Mouse (Mus musculus): ENCODE measurements around the gene Vamp2.
"Not testable (repeated sequence)": the region's sequence is repeated elsewhere in the genome, so short reads cannot be mapped to it uniquely, and the experiment has no call there.

The Vamp2 gene

GRCm38 (mm10) chr11:69080855-69081222, 7.5 kb upstream of the Vamp2 start:
- no peak for DNase-seq (ENCODE audit: low spot score)

DNA sequence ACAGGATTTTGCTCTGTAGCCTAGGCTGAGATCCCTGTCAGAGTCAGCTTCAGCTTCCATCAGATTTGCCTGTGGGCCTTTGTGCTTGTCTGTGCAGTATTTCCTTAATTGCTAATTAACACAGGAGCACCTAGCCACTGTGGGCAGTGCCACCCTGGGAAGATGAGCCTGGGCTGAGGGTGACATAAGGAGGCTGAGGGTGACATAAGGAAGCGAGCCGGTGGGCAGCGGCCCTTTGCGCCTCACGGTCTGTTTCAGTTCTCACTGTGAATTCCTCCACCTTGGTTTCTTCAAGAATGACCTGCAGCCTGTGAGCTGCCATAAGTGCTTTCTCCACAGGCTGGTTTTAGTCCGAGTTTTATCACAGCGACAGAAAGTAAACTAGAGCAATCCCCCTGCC, 6.7 kb upstream of the Vamp2 start:
- no peak for DNase-seq (ENCODE audit: low spot score)

DNA sequence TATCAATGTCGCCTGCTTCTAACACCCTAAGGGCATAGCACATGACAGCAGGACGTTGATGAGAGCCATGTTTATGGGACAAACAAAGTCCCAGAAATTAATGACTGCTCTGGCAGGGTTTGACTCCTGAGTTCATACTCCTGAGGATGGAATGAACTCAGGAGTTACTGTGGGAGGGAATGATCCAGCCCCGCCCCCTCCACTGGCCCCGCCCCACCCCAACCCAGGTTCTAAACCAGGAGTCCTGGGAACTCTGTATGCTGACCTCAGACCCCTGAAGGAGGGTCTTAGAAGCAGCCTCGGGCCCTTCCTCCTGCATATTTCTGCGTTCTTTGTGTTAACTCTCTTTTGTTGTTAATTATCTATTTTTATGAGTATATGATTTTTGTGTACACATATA, 2.7 kb upstream of the Vamp2 start:
- no peak for DNase-seq (ENCODE audit: low spot score)

GRCm38 (mm10) chr11:69086390-69086789, 1.9 kb upstream of the Vamp2 start:
- DNase-seq (ENCODE audit: low spot score): no peak

DNA sequence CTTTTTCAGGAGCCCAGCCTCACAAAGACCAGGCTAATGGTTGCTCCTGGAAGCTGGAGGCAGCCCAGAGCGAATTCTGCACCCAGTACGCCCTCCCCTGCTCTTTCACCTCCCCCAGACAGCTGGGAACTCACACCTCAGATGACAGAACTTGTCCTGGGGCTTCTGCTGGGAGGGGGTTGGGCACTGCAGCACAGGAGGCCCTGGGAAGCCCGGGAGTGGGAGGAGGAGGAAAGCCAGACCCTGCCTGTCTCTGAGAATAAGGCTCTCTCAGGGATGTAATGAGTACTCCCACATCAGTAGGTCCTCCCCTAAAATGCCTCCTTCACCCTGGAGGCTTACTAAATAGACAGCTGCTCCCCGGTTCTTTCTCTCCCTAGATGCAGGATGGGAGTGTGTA, 1.2 kb upstream of the Vamp2 start:
- no peak for DNase-seq (ENCODE audit: low spot score)

DNA sequence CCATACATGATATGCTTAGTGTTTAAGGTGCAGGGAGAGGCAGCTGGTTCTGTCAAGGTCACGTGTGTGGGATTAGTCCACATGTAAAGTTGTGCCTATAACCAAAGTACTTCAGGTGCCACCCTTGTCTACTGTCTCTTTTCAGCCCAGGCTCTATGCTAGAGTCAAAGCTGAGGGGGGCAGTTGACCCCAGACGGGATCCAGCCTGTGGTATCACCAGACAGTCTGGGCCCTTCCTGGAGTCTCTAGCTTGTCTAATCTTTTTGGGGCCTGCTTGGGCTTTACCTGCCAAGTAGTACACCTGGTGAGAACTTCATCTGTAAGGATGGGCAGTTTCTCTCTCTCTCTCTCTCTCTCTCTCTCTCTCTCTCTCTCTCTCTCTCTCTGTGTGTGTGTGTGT, 693 bp upstream of the Vamp2 start:
- DNase-seq (ENCODE audit: low spot score): no peak

GRCm38 (mm10) chr11:69088856-69089615, 746 bp downstream of the Vamp2 start:
- no peak for DNase-seq (ENCODE audit: low spot score)

GRCm38 (mm10) chr11:69089616-69090290, 1.5 kb downstream of the Vamp2 start:
- no peak for DNase-seq (ENCODE audit: low spot score)

DNA sequence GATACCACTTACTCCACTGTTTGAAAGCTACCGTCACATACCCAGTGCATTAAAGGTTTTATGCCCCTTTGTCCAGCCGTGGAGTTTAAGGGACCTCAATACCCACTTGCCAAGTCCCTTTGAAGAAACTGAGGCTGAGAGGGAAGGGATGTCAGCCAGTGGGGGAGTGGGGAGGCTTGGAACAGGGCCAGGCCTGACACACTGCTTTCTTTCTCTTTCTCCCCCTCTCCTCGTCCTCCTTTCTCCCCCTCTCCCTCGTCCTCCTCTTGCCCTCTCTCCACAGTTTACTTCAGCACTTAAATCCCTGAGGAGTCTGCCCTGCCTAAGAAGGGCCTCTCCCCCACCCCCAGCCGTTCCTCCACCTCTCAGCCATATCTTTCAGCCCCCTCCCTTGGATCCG, 2.1 kb downstream of the Vamp2 start:
- no peak for DNase-seq (ENCODE audit: low spot score)

- DNase-seq (ENCODE audit: low spot score): no peak
These were observed 3.5 kb downstream of the Vamp2 start for GRCm38 (mm10) chr11:69091566-69092385.

DNA sequence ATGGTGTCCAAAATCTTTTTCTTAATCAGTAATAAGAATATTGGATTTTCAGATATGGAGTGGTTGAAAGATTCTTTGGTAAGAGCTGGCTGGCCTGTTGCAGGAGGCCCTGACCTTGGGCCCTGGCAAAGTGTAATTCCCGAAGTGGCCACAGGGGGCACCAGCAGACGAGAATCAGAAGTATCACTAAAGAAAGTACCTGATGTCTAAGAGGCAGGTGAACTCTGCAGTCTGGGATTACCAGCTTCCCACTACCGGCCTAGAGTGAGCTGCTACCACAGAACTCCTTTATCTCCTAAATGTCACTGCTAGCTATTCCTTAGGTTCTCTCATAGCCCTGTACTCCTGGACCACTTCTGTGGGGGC, 4.1 kb downstream of the Vamp2 start:
- DNase-seq (ENCODE audit: low spot score): peak; percentile 86

DNA sequence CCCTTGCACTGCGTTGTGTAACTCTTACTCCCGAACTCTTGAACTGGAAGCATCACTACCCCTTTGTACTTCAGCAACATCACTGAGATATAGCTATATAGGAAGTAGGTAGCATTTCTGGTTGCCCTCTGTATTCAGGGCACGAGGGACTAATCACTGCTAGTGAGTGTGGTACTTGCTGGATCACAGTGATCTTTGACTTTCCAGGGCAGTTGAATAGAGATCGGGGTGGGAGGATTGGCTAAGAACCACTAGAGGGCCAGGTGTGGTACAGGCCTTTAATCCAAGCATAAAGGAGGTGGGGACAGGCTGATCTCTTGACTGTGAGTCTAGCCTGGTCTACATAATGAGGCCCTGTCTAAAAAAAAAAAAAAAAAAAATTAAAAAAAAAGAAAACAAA, 4.6 kb downstream of the Vamp2 start:
- DNase-seq (ENCODE audit: low spot score): no peak

DNA sequence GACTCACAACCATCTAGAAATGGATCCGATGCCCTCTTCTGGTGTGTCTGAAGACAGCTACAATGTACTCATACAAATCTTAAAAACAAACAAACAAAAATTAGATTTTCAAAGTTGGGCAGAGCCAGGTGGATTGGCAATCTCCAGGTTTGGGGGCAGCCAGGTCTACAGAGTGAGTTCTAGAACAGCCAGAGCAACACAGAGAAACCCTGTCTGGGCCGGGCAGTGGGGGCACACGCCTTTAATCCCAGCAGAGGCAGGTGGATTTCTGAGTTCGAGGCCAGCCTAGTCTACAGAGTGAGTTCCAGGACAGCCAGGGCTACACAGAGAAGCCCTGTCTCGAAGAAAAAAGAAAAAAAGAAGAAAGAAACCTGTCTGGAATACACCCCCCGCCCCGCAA, 5.6 kb downstream of the Vamp2 start:
- DNase-seq (ENCODE audit: low spot score): not testable (repeated sequence)

- peak; percentile 97 for DNase-seq (ENCODE audit: low spot score)
These were observed 6.6 kb downstream of the Vamp2 start, which contains the start of gene Per1 for GRCm38 (mm10) chr11:69094697-69095429. Gene Per1 (plus strand): TSS chr11:69095217.

DNA sequence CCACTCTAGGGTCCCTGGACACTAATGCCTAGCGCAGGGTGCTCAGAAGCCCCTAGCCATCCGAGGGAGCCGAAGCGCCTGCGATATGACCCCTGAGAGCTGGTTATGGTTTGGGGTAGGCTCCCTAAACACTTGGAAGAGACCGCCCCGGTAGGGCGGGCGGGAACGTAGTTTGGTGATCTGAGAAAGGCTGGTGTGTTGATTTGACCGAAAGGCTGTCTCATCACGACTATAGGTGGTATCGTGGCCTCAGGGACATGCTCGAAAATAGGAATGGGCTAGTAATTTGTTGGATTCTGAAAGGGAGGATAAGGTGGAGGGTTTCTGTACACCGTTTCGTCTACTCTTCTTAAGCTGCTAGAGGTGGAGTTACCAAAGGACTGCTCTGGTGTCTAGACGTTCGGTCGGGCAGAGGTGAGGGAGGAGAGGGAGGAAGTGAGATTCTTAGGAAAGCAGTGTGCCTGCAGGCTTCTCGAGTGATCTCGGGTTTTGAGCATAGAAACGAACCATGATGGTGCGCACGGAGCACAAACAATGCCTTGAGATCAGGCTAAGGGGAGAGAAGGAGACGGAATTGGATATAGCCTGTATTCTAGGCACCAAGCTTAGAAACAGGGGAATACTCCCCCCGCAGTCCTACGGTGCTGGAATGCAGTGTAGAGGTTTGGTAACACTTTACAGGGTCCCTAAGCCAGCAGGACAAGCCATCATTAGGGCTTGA, 7.4 kb downstream of the Vamp2 start:
- no peak for DNase-seq (ENCODE audit: low spot score)

- DNase-seq (ENCODE audit: low spot score): no peak
These were observed 8.2 kb downstream of the Vamp2 start for GRCm38 (mm10) chr11:69096360-69096986.

GRCm38 (mm10) chr11:69096987-69097900, 9.0 kb downstream of the Vamp2 start:
- DNase-seq (ENCODE audit: low spot score): peak; percentile 99

GRCm38 (mm10) chr11:69098039-69098761, 9.9 kb downstream of the Vamp2 start:
- no peak for DNase-seq (ENCODE audit: low spot score)

DNA sequence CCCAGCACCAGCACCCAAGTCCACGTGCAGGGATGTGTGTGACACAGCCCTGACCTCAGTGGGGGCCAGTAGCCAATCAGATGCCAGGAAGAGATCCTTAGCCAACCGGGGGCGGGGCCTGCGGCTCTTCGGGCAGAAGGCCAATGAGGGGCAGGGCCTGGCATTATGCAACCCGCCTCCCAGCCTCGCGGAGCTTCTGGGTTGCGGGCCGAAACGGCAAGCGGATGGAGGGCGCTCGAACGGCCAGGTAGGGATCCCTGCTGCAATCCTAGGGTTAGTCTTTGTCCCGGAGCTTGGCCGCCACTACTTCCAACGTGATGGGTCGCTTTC, 10.4 kb downstream of the Vamp2 start:
- peak; percentile 95 for DNase-seq (ENCODE audit: low spot score)

Data from ovary, postnatal 36 days (tissue).